Mouse (Mus musculus): ENCODE measurements around the gene Gm49318.

- TF ChIP-seq CTCF (IDR thresholded peaks at IDR 0.05; ENCODE audit: borderline replicate concordance, extremely low read depth, insufficient read depth, insufficient read length): no peak
- TF ChIP-seq POLR2A (IDR thresholded peaks at IDR 0.05; ENCODE audit: borderline replicate concordance, extremely low read depth, insufficient read depth, insufficient read length, poor library complexity, severe bottlenecking): no peak
Observed at GRCm38 (mm10) chr9:22055713-22056112, 15.3 kb downstream of the Gm49318 start.

All from brain, embryonic 14.5 days (tissue).